Mouse (Mus musculus) liver, embryonic 11.5 days (tissue): Measurements from ENCODE around the gene Gbp7. TPM values are rescaled to one million over a fixed set of nuclear protein-coding genes. Genes with fewer than 3 reads are reported as not detected.

Experiments used
- ATAC-seq: fragments of 200-750 bp; cut with Nextera tagmentation; replicated peaks from 2 replicates; pipeline ENCODE4 v1.8.0; 2017; ENCODE audit warnings: moderate number of reproducible peaks, mild to moderate bottlenecking, moderate TSS enrichment, moderate library complexity; ENCODE audit not compliant: low FRiP score
- DNase-seq: peaks from one replicate; pipeline ENCODE4 v3.0.0-alpha.2; 2017; ENCODE audit warnings: low spot score
- H3K27ac ChIP-seq: fragments of 300-500 bp; sonication (generic); 2 replicates; pipeline ENCODE4 v1.5.1; 2014; ENCODE audit warnings: mild to moderate bottlenecking, low read depth, low read length, control low read depth
- H3K27me3 ChIP-seq: fragments of 300-500 bp; sonication (generic); replicated peaks from 2 replicates; pipeline ENCODE4 v1.6.1; 2014; ENCODE audit warnings: low read length, mixed read lengths; ENCODE audit not compliant: control insufficient read depth, insufficient read depth
- H3K36me3 ChIP-seq: fragments of 300-500 bp; sonication (generic); 2 replicates; pipeline ENCODE4 v1.6.1; 2014; ENCODE audit warnings: mild to moderate bottlenecking, low read length, moderate library complexity, mixed read lengths; ENCODE audit not compliant: control insufficient read depth, insufficient read depth
- H3K4me1 ChIP-seq: fragments of 300-500 bp; sonication (generic); replicated peaks from 2 replicates; pipeline ENCODE4 v1.6.1; 2014; ENCODE audit warnings: low read length, mixed read lengths; ENCODE audit not compliant: control insufficient read depth, insufficient read depth
- H3K4me2 ChIP-seq: fragments of 300-500 bp; sonication (generic); 2 replicates; pipeline ENCODE4 v1.6.1; 2014; ENCODE audit warnings: mild to moderate bottlenecking, control low read depth, moderate library complexity
- H3K4me3 ChIP-seq: fragments of 300-500 bp; sonication (generic); 2 replicates; pipeline ENCODE4 v1.5.1; 2014; ENCODE audit warnings: low read depth, low read length, control low read depth
- H3K9ac ChIP-seq: fragments of 300-500 bp; sonication (generic); 2 replicates; pipeline ENCODE4 v1.6.1; 2014; ENCODE audit warnings: low read depth, low read length, control low read depth
- H3K9me3 ChIP-seq: fragments of 300-500 bp; sonication (generic); 2 replicates; pipeline ENCODE4 v1.6.1; 2016; ENCODE audit warnings: low read length, inconsistent platforms, mixed read lengths; ENCODE audit not compliant: control insufficient read depth
- WGBS: fragments of 180-500 bp; shearing (Covaris S2); extraction: QIAGEN DNeasy Blood & Tissue Kit; methylation state at CpG from one replicate; pipeline ENCODE4 v1.1.7; 2014; 5-methylcytosine and 5-hydroxymethylcytosine counted together
- polyA plus RNA-seq: library from polyadenylated mRNA; unstranded; fragments of >200 nt; fragmentation: Nextera tagmentation; extraction: Ambion mirVana; gene quantifications from 2 replicates; pipeline ENCODE4 v1.2.1, GENCODE M21; 2014

Gene Gbp7
- polyA plus RNA-seq, 1 experiment from 2014 or later, result 3.4 TPM

GRCm38 (mm10) chr3:142578342-142578741 lies 48.2 kb downstream of the Gbp7 start:
- WGBS, result 77% methylated on average over 4 of the region's 4 CpGs
- Histone ChIP-seq H3K4me1 (no peaks in the 10 kb centered on the region), H3K36me3 (no peaks in the 10 kb centered on the region), H3K27me3 (no peaks in the 10 kb centered on the region), H3K4me3 (no peak overlapping the region), H3K9ac (no peak overlapping the region), H3K9me3 (no peaks in the 10 kb centered on the region), H3K4me2 (no peak overlapping the region), H3K27ac (no peak overlapping the region)
- ATAC-seq (no peak), DNase-seq (no peak)

GRCm38 (mm10) chr3:142583067-142583466 lies 52.9 kb downstream of the Gbp7 start:
- DNase-seq, result no peak
- no peaks in the 10 kb centered on the region for H3K27me3 ChIP-seq
- no peak overlapping the region for H3K9ac ChIP-seq
- no peak for ATAC-seq
- H3K4me2 ChIP-seq, result no peak overlapping the region
- H3K36me3 ChIP-seq, result no peaks in the 10 kb centered on the region
- H3K9me3 ChIP-seq, result no peaks in the 10 kb centered on the region
- no peaks in the 10 kb centered on the region for H3K4me1 ChIP-seq
- no peak overlapping the region for H3K4me3 ChIP-seq
- no peak overlapping the region for H3K27ac ChIP-seq
- 84% methylated on average over 4 of the region's 4 CpGs for WGBS

- Histone ChIP-seq H3K27ac (no peak overlapping the region), H3K4me1 (no peaks in the 10 kb centered on the region), H3K27me3 (no peaks in the 10 kb centered on the region), H3K9ac (no peak overlapping the region), H3K4me3 (no peak overlapping the region), H3K4me2 (no peak overlapping the region), H3K9me3 (no peaks in the 10 kb centered on the region), H3K36me3 (no peaks in the 10 kb centered on the region)
- no peak for DNase-seq
- ATAC-seq, result no peak
Measured at GRCm38 (mm10) chr3:142587386-142587785, 57.2 kb downstream of the Gbp7 start.

DNA sequence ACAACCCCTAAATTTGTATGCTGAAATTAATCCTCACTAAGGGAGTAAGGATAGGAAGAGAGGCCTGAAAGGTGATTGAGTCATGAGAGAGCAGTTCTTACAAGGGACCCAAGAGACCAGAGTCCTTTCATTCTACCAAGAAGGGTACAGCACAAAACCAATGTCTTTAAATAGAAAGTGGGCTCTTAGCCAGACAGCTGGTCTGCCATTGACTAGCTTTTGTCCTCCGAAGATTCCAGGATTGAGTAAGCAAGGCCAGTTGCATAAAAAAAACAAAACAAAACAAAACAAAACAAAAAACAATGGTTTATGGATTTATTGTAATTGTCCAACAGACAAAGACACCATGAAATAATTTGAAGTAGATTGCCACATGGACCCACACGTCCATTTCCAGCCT lies 58.7 kb downstream of the Gbp7 start:
- Histone ChIP-seq H3K4me1 (no peaks in the 10 kb centered on the region), H3K9me3 (no peaks in the 10 kb centered on the region), H3K4me2 (no peak overlapping the region), H3K9ac (no peak overlapping the region), H3K27ac (no peak overlapping the region), H3K4me3 (no peak overlapping the region), H3K36me3 (no peaks in the 10 kb centered on the region), H3K27me3 (no peaks in the 10 kb centered on the region)
- ATAC-seq, result no peak
- 72% methylated on average over 2 of the region's 2 CpGs for WGBS
- DNase-seq, result no peak

DNA sequence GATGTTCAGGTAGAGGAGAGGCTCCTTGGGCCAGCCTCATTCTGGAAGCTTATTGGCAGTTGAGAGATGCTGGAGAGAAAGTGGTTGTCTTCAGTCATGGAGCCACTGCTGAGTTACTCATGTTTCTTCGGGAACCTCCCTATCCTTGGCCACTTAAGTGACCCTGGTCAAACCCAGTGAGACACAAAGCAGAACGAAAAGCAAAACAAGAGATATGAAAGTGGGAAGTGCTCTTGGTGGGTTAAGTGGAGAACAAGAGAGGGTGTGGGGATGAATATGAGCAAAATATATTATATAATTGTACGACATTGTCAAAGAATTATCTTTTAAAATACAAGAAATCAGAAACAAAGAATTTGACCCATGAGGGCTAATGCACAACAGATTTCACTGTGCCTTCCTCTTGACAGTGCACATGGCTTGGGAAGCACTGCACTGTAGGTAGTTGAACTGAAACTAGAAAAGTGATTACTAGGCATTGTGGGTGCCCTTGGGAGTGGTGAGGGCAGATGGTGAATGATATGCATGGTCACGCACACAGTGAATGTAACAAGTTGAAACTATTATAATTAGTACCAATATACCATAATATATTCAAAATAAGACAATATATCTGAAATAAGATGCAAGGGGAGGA lies 60.4 kb downstream of the Gbp7 start:
- WGBS, result 77% methylated on average over 4 of the region's 4 CpGs
- ATAC-seq (no peak), DNase-seq (no peak)
- Histone ChIP-seq H3K4me3 (no peak overlapping the region), H3K9me3 (no peaks in the 10 kb centered on the region), H3K4me2 (no peak overlapping the region), H3K4me1 (no peaks in the 10 kb centered on the region), H3K36me3 (no peaks in the 10 kb centered on the region), H3K9ac (no peak overlapping the region), H3K27ac (no peak overlapping the region), H3K27me3 (no peaks in the 10 kb centered on the region)

- no peak for DNase-seq
- no peaks in the 10 kb centered on the region for H3K36me3 ChIP-seq
- no peaks in the 10 kb centered on the region for H3K9me3 ChIP-seq
- H3K4me3 ChIP-seq, result no peak within 1 kb of the TSS
- H3K27me3 ChIP-seq, result no peaks in the 10 kb centered on the region
- no peak within 1 kb of the TSS for H3K27ac ChIP-seq
- no peak within 1 kb of the TSS for H3K4me2 ChIP-seq
- H3K4me1 ChIP-seq, result no peaks in the 10 kb centered on the region
- WGBS, result 59% methylated on average over 1 of the region's 1 CpGs
- no peak within 1 kb of the TSS for H3K9ac ChIP-seq
- ATAC-seq, result no peak
Measured at GRCm38 (mm10) chr3:142594547-142594946, 64.4 kb downstream of the Gbp7 start, which contains the start of gene Gbp2b. Gbp2b (plus strand) TSS chr3:142594847.

DNA sequence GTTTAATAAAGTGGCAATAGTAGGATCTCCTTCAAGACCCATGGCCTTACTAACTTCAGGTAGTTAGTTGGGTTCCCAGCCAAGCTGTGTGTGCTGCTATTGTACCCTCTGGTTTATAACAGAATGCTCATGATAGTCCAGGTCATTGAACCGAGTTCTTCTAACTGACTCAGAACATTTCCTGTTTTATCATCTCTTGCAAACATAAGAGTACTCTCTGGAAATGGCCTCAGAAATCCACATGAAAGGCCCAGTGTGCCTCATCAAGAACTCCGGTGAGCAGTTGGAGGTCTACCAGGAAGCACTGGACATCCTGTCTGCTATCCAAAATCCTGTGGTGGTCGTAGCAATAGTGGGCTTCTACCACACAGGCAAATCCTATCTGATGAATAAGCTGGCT lies 67.8 kb downstream of the Gbp7 start:
- Histone ChIP-seq H3K9ac (no peak overlapping the region), H3K4me2 (no peak overlapping the region), H3K36me3 (no peaks in the 10 kb centered on the region), H3K4me3 (no peak overlapping the region), H3K9me3 (no peaks in the 10 kb centered on the region), H3K4me1 (no peaks in the 10 kb centered on the region), H3K27ac (no peak overlapping the region), H3K27me3 (no peaks in the 10 kb centered on the region)
- DNase-seq, result no peak
- no peak; the same call in 1 of the 2 replicates for ATAC-seq
- WGBS, result 65% methylated on average over 3 of the region's 3 CpGs

Other genes starting within 250 kb of the Gbp7 start
- 26.6 and 29.1 TPM in 2 replicates for gene Pdlim5, start 134.6 kb upstream of the Gbp7 start, polyA plus RNA-seq
- 0.05 TPM in 1 of 2 replicates, not detected in the other for gene Gbp5, start 36.4 kb upstream of the Gbp7 start, polyA plus RNA-seq
- gene Gbp3, start 29.7 kb downstream of the Gbp7 start, polyA plus RNA-seq, result 0.58 and 0.90 TPM in 2 replicates
- gene Gbp2b, start 64.5 kb downstream of the Gbp7 start, polyA plus RNA-seq, result not detected in 2 replicates
- 2.1 and 2.4 TPM in 2 replicates for gene Gbp2, start 90.3 kb downstream of the Gbp7 start, polyA plus RNA-seq
- gene Kyat3, start 170.7 kb downstream of the Gbp7 start, polyA plus RNA-seq, result 13.5 and 16.6 TPM in 2 replicates
- 67.3 and 74.1 TPM in 2 replicates for gene Gtf2b, start 234.7 kb downstream of the Gbp7 start, polyA plus RNA-seq